Mouse (Mus musculus) neutrophil, adult 5-6 weeks (primary cell): ENCODE measurements around the gene Olfr686. TPM values are rescaled to one million over a fixed set of nuclear protein-coding genes. Genes with fewer than 3 reads are reported as not detected.
A peak's percentile ranks its signal among the peaks of the same experiment; 100 is the strongest.

Experiments used
- ATAC-seq: fragments of 151-379, 151-347 bp; 2 replicates; pipeline ENCODE4 v1.8.0; 2017; ENCODE audit warnings: mild to moderate bottlenecking, moderate TSS enrichment; ENCODE audit not compliant: insufficient number of reproducible peaks, poor library complexity, low FRiP score, severe bottlenecking; ENCODE audit errors: extremely low read depth
- total RNA-seq: library from RNA; stranded (forward); fragments of 200-1000 nt; gene quantifications from 2 replicates; pipeline ENCODE4 v1.2.3, GENCODE M21; 2017

Olfr686 gene
- total RNA-seq = not detected in 2 replicates

DNA sequence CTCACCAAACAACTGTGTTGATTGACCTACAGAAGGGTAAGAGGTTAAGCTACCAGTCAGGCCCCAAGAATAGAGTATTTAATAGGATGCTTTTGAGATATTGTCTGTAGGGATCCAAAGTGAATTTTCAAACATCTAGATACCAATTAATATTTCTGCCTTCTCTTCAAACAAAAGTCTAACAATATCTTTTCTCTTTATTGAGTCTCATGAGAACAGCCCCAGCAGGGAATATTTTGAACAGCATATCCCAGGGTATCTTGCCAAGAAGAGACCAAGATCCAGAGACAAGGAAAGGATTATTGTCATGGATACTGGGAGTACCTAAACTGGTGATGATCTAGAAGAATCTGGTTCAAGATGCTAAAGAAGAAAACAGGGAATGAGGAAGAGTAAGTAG is at the start of gene Olfr686:
Olfr686 (minus strand) TSS at position 101 of the 400 bp plus-strand sequence.
- no peak for ATAC-seq

DNA sequence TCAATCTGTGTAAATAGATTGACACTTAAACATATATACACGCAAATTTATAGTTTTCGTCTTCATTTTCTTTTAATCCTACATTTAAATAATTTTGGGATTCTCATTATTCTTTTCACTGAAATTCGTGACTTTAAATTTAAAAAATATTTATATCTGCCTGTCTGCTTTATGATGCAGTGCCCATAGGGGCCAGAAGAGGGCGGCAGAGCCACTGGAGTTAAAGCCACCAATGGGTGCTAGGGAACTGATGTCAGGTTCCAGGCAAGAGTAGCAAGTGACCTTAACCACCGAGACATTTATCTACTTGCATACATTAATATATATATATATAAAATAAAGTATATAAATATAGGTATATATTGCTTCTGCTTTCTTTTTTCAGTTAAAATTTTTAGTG is 49.4 kb upstream of the Olfr686 start:
- 0 out of 2 replicates have a peak, but pooled peaks have one; percentile 55 for ATAC-seq

- no peak for ATAC-seq
Observed at GRCm38 (mm10) chr7:105248197-105248596, 40.9 kb upstream of the Olfr686 start.

GRCm38 (mm10) chr7:105247671-105248070 is 40.4 kb upstream of the Olfr686 start:
- no peak for ATAC-seq

- no peak for ATAC-seq
Observed at GRCm38 (mm10) chr7:105229386-105229785, 22.1 kb upstream of the Olfr686 start.

GRCm38 (mm10) chr7:105228138-105228537 is 20.9 kb upstream of the Olfr686 start:
- no peak for ATAC-seq

DNA sequence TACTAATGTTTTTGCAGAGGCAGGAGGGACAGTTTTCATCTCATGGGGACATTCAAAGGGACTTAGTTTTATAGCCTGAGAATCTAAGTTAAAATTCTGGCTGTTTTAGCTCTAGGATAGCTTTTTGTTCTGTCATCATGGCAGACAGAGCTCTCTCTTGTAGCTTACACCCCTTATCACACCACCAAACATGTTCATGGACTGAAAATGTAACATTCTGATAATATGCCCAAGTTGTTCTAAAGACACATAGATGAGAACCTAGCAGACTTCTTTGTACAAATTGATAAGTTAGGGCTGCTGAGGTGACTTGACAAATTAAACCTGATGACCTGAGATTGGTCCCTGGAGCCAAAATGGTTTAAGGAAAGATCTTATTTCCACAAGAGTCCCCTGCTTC is 19.4 kb upstream of the Olfr686 start:
- no peak for ATAC-seq

- no peak for ATAC-seq
Observed at GRCm38 (mm10) chr7:105226072-105226471, 18.8 kb upstream of the Olfr686 start.

GRCm38 (mm10) chr7:105218281-105218680 is 11.0 kb upstream of the Olfr686 start:
- no peak for ATAC-seq

DNA sequence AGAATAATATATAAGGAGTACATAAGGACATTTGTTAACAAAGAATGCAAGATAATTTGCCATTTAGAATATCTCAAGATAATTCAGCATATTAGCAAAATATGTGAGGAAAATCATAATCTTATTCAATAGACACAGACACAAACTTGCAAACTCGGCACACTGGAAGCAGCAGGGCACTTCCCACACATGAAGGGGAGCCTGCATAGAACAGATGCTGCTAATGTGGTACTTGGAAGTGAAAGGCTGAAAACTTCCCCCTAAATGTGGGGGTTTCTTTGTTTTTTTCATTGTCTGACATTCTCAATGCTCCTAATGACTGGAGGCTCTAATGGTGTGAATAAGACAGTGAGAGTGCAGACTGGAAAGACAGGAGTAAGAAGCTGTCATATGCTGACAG is 7.5 kb upstream of the Olfr686 start:
- ATAC-seq = no peak

GRCm38 (mm10) chr7:105185912-105186311 is 21.4 kb downstream of the Olfr686 start, which contains the start of gene Olfr685:
Gene Olfr685 (minus strand): TSS chr7:105186012.
- no peak for ATAC-seq

DNA sequence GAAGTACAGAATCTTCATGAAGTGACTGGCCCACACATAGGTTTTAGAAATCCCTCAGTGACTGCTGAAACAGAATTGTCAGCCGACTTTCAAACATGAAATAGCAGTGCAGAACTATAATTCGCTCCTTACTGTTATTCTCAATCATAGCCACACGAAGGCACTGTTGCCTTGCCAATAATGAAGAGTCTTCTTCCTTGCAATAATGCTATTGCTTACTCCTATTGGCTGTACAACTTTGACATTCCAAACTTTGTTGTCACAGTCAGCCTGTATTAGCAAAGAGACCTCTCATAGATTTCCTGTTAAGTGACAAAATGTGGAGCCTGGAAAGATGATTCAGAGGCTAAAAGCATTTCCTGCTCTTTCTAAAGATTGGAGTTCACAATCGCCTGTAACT is 36.5 kb downstream of the Olfr686 start:
- ATAC-seq = no peak

DNA sequence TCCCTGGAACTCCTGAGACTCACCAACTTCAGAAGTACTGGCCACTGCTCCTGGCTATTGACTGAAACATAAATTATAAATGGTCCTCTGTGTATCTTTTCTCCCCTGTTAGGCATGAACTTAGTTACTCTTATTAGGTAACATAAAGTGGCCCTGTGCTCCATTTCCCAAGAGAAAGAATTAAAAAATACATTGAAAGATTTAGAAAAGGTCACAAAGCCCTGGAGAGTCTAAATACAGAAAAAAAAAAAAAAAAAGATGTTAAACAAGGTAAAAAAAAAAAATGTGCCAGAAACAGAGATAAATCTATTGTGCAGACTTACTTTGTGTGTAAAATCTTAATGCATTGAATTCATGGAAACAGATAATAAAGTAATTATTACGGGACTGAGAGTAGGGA is 43.7 kb downstream of the Olfr686 start, which contains the start of gene Olfr684:
Olfr684 (minus strand) TSS at position 101 of the 400 bp plus-strand sequence.
- no peak for ATAC-seq

Other genes with a start within 250 kb of the Olfr686 start
- gene Olfr670, start 244.9 kb downstream of the Olfr686 start, total RNA-seq = not detected in 2 replicates
- gene Olfr671, start 228.4 kb downstream of the Olfr686 start, total RNA-seq = not detected in 2 replicates
- not detected in 2 replicates for gene Olfr672, start 205.5 kb downstream of the Olfr686 start, total RNA-seq
- gene Olfr675, start 179.0 kb downstream of the Olfr686 start, total RNA-seq = not detected in 2 replicates
- not detected in 2 replicates for gene Olfr676, start 174.8 kb downstream of the Olfr686 start, total RNA-seq
- gene Olfr677, start 156.1 kb downstream of the Olfr686 start, total RNA-seq = not detected in 2 replicates
- gene Olfr678, start 143.0 kb downstream of the Olfr686 start, total RNA-seq = 0.23 TPM in 1 of 2 replicates, not detected in the other
- not detected in 2 replicates for gene Olfr679, start 126.3 kb downstream of the Olfr686 start, total RNA-seq
- gene Olfr680-ps1, start 114.7 kb downstream of the Olfr686 start, total RNA-seq = not detected in 2 replicates
- gene Olfr681, start 90.6 kb downstream of the Olfr686 start, total RNA-seq = not detected in 2 replicates
- not detected in 2 replicates for gene Olfr683, start 60.5 kb downstream of the Olfr686 start, total RNA-seq
- 0.25 TPM in 1 of 2 replicates, not detected in the other for gene Olfr684, start 43.8 kb downstream of the Olfr686 start, total RNA-seq
- not detected in 2 replicates for gene Olfr685, start 21.5 kb downstream of the Olfr686 start, total RNA-seq
- gene Olfr688, start 80.6 kb upstream of the Olfr686 start, total RNA-seq = not detected in 2 replicates
- not detected in 2 replicates for gene Olfr689, start 103.7 kb upstream of the Olfr686 start, total RNA-seq
- gene Olfr690, start 126.6 kb upstream of the Olfr686 start, total RNA-seq = 0.70 and 0.74 TPM in 2 replicates
- 0.37 and 1.0 TPM in 2 replicates for gene Olfr691, start 134.8 kb upstream of the Olfr686 start, total RNA-seq
- not detected in 2 replicates for gene Olfr692, start 160.7 kb upstream of the Olfr686 start, total RNA-seq
- gene Gm5901, start 167.6 kb upstream of the Olfr686 start, total RNA-seq = 1.2 TPM in 1 of 2 replicates, not detected in the other
- gene Fam160a2, start 192.6 kb upstream of the Olfr686 start, total RNA-seq = 57.8 and 59.1 TPM in 2 replicates
- gene Cnga4, start 197.1 kb upstream of the Olfr686 start, total RNA-seq = not detected in 2 replicates
- not detected in 2 replicates for gene Cckbr, start 218.2 kb upstream of the Olfr686 start, total RNA-seq